Mouse (Mus musculus): Measurements from ENCODE around the gene Olfr297.

The Olfr297 gene

DNA sequence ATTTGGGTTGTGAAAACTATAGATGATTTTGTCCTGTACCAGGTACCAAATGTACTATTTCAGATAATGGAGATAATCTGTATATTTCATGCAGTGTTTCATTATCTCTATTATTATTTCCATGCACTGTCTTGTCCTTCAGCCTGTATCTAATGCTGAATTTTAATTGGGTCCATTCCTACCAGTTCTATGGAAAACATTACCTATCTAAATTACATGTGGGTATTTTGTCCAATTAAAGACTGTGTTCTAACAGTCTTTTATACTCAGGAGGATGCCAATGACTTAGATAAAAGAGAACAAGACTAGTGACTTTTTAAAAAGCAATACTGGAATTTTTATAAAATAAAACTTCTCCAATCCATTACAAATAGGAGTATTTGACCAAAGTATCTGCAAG is at the start of gene Olfr297:
TSS of gene Olfr297 (plus strand) at position 301 of the 400 bp plus-strand sequence.
- DNase-seq (ENCODE audit: low spot score in 2 of 2) = no peak

GRCm38 (mm10) chr7:86492384-86492783 is 27.4 kb upstream of the Olfr297 start, which contains the start of gene Olfr298:
Olfr298 (minus strand) TSS chr7:86492484.
- DNase-seq (ENCODE audit: low spot score in 2 of 2) = no peak

All from spleen, postnatal 14 days (tissue).